In the genomic region with DNA sequence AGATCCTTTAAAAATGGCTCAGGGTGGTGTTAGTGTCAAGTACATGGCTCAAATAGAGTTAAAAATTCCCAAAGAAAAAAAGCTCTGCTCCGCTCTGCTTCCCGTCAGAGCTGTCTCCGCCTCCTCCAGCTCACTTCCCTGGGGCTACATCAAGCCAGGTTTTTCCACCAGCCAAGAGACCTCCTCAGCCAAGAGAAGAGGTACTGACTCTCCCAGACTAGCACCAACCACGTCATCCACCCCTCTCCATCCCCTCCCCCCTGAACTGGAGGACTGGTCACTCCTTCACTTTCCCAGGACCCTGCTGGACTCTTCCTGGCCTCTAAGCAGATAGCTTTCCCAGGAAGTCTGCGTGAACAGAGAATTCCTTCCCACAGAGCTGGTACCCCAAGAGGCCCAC, we compare ENCODE assay signal across 7 mouse cellular contexts. TPM values are rescaled to one million over a fixed set of nuclear protein-coding genes. Genes with fewer than 3 reads are reported as not detected.
DNase-seq lines count a peak whose midpoint lies in the region; ATAC-seq lines count a peak whose summit lies in the region.

No protein-coding gene starts in this region.

- H3K4me3 ChIP-seq in forebrain, embryonic 15.5 days = peak overlapping the region; percentile 98

- peak overlapping the region; percentile 90 for H3K27ac ChIP-seq in forebrain, embryonic 15.5 days (replicated peaks)

- H3K9me3 ChIP-seq in forebrain, embryonic 15.5 days = no peaks in the 10 kb centered on the region

- peaks cover 37% of the 10 kb centered on the region for H3K36me3 ChIP-seq in forebrain, embryonic 15.5 days

- H3K27me3 ChIP-seq in forebrain, embryonic 15.5 days = no peaks in the 10 kb centered on the region

- peak; percentile 54 for ATAC-seq in forebrain, embryonic 15.5 days (replicated peaks)

- peak overlapping the region; percentile 91 for H3K4me2 ChIP-seq in forebrain, embryonic 15.5 days (replicated peaks)

- DNase-seq in NIH3T3 (ENCODE audit: low read depth) = peak; percentile 95
- peak; percentile 51 for DNase-seq in cerebellum, adult 11 months
- peak; percentile 76 for DNase-seq in heart, postnatal 25 days (ENCODE audit: low spot score)
- DNase-seq in layer of hippocampus, adult 9-11 months = peak; percentile 72
- peak; percentile 75 to 83 for DNase-seq in lung, postnatal 4 days
- peak; percentile 75 for DNase-seq in testis, postnatal 14 days (ENCODE audit: low spot score)

- H3K9ac ChIP-seq in forebrain, embryonic 15.5 days (replicated peaks) = peak overlapping the region; percentile 99

- 3% methylated on average over 5 of the region's 5 CpGs for WGBS in forebrain, embryonic 15.5 days

- peaks cover 21% of the 10 kb centered on the region for H3K4me1 ChIP-seq in forebrain, embryonic 15.5 days

- intact Hi-C loops in heart, postnatal 25 days (cut with DNase I) = no loop called here

RNA-seq across cellular contexts. Expression of gene Dtx3, which starts 0.9 kb away (rescaled TPM):
- 211 and 222 TPM in 2 replicates for polyA plus RNA-seq in forebrain, embryonic 15.5 days (2015; fragmentation: Nextera tagmentation; extraction: Ambion mirVana)
- total RNA-seq in heart, postnatal 25 days (2021) = 10 to 100 TPM; 26.3 to 28.6 TPM

RNA-seq across cellular contexts. Expression of gene Arhgef25, which starts 6.5 kb away (rescaled TPM):
- polyA plus RNA-seq in forebrain, embryonic 15.5 days (2015; fragmentation: Nextera tagmentation; extraction: Ambion mirVana) = 31.4 and 32.3 TPM in 2 replicates
- 10 to 100 TPM; 10.9 to 12.7 TPM for total RNA-seq in heart, postnatal 25 days (2021)

RNA-seq across cellular contexts. Expression of gene Pip4k2c, which starts 15.0 kb away (rescaled TPM):
- 24.9 and 26.1 TPM in 2 replicates for polyA plus RNA-seq in forebrain, embryonic 15.5 days (2015; fragmentation: Nextera tagmentation; extraction: Ambion mirVana)
- total RNA-seq in heart, postnatal 25 days (2021) = 10 to 100 TPM; 23.3 to 24.6 TPM

RNA-seq across cellular contexts. Expression of gene Slc26a10, which starts 15.9 kb away (rescaled TPM):
- 1.4 and 2.1 TPM in 2 replicates for polyA plus RNA-seq in forebrain, embryonic 15.5 days (2015; fragmentation: Nextera tagmentation; extraction: Ambion mirVana)
- 10 to 100 TPM; 18.2 to 29.2 TPM for total RNA-seq in heart, postnatal 25 days (2021)

RNA-seq across cellular contexts. Expression of gene B4galnt1, which starts 31.4 kb away (rescaled TPM):
- polyA plus RNA-seq in forebrain, embryonic 15.5 days (2015; fragmentation: Nextera tagmentation; extraction: Ambion mirVana) = 35.1 and 36.7 TPM in 2 replicates
- total RNA-seq in heart, postnatal 25 days (2021) = 1 to 10 TPM; 1.5 to 1.6 TPM

Comparison
In these comparisons a context has a peak if more than half of its experiments do, and no peak if none do; other contexts are left out.
1. Peak in every context shown above with its lines: DNase-seq, ATAC-seq, H3K4me3 ChIP-seq and H3K27ac ChIP-seq.